Mouse (Mus musculus): ENCODE results near the gene Gfpt2. TPM values are rescaled to one million over a fixed set of nuclear protein-coding genes. Genes with fewer than 3 reads are reported as not detected.
A peak's percentile ranks its signal among the peaks of the same experiment; 100 is the strongest.

Gene Gfpt2
- polyA plus RNA-seq, 1 experiment from 2014 or later: 10.4 TPM

GRCm38 (mm10) chr11:49770676-49771550 lies 23.1 kb upstream of the Gfpt2 start:
- no peaks in the 10 kb centered on the region for H3K27me3 ChIP-seq (ENCODE audit: insufficient read depth, low read length)
- no peak overlapping the region for H3K4me2 ChIP-seq
- no peak overlapping the region for H3K9ac ChIP-seq
- no peaks in the 10 kb centered on the region for H3K4me1 ChIP-seq (ENCODE audit: insufficient read depth)
- H3K36me3 ChIP-seq (ENCODE audit: insufficient read depth): no peaks in the 10 kb centered on the region
- H3K27ac ChIP-seq (ENCODE audit: low read depth): no peak overlapping the region
- ATAC-seq (ENCODE audit: insufficient read depth) (no peak), DNase-seq (no peak)
- H3K4me3 ChIP-seq (ENCODE audit: low read depth, low read length): no peak overlapping the region
- WGBS: 65% methylated on average over 9 of the region's 9 CpGs
- H3K9me3 ChIP-seq (ENCODE audit: low read depth, low read length): no peaks in the 10 kb centered on the region
- no peak for TF ChIP-seq CTCF (IDR thresholded peaks at IDR 0.05; ENCODE audit: low read depth)

DNA sequence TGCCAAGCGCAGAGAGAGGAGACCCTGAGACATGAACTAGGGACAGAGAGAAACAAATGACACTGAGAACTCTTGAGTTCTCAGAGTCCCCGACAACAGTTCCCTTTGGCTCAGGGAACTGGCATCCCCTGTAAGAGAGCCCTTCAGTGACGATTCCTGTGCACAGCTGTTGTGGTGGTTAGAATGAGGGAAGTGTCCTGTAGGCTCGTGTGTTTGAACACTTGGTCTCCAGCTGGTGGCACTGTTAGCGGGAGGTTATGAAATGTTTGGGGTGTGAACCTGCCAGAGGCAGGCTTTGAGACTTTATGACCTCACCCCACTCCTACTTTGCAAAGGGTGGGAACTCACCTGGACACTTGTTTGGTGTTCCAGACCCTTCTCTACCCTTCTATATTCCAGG lies 21.7 kb upstream of the Gfpt2 start:
- ATAC-seq (ENCODE audit: insufficient read depth) (no peak), DNase-seq (no peak)
- Histone ChIP-seq H3K4me2 (no peak overlapping the region), H3K4me3 (ENCODE audit: low read depth, low read length) (no peak overlapping the region), H3K4me1 (ENCODE audit: insufficient read depth) (no peaks in the 10 kb centered on the region), H3K27me3 (ENCODE audit: insufficient read depth, low read length) (no peaks in the 10 kb centered on the region), H3K9ac (no peak overlapping the region), H3K36me3 (ENCODE audit: insufficient read depth) (no peaks in the 10 kb centered on the region), H3K27ac (ENCODE audit: low read depth) (no peak overlapping the region), H3K9me3 (ENCODE audit: low read depth, low read length) (no peaks in the 10 kb centered on the region)
- TF ChIP-seq CTCF (IDR thresholded peaks at IDR 0.05; ENCODE audit: low read depth): no peak
- whole genome bisulfite sequencing: 55% methylated on average over 5 of the region's 5 CpGs

DNA sequence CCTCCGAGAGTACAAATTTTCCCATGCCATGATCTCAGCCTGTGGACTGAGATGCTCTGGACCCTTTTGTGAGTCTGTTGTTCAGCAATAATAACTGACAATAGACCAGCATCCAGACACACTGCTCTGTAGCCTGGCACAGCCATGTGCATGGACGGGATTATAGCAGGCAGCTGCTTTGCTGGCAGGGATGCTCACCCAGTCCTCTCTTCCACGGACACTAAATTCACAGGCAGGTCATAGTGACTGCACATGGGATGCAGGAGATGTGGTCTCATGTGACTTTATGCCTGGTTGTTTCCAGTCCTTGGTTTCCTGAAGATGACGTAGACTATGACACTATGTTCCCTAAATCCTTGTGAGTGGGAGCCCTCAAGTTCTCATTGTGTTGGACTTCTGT lies 19.1 kb upstream of the Gfpt2 start:
- TF ChIP-seq CTCF (IDR thresholded peaks at IDR 0.05; ENCODE audit: low read depth): no peak
- no peak overlapping the region for H3K27ac ChIP-seq (ENCODE audit: low read depth)
- DNase-seq: no peak
- no peaks in the 10 kb centered on the region for H3K27me3 ChIP-seq (ENCODE audit: insufficient read depth, low read length)
- no peak overlapping the region for H3K9ac ChIP-seq
- H3K4me1 ChIP-seq (ENCODE audit: insufficient read depth): no peaks in the 10 kb centered on the region
- no peak for ATAC-seq (ENCODE audit: insufficient read depth)
- no peak overlapping the region for H3K4me2 ChIP-seq
- WGBS: 74% methylated on average over 4 of the region's 4 CpGs
- H3K4me3 ChIP-seq (ENCODE audit: low read depth, low read length): no peak overlapping the region
- H3K9me3 ChIP-seq (ENCODE audit: low read depth, low read length): no peaks in the 10 kb centered on the region
- no peaks in the 10 kb centered on the region for H3K36me3 ChIP-seq (ENCODE audit: insufficient read depth)

- no peaks in the 10 kb centered on the region for H3K27me3 ChIP-seq (ENCODE audit: insufficient read depth, low read length)
- H3K36me3 ChIP-seq (ENCODE audit: insufficient read depth): no peaks in the 10 kb centered on the region
- DNase-seq: no peak
- H3K4me3 ChIP-seq (ENCODE audit: low read depth, low read length): no peak overlapping the region
- ATAC-seq (ENCODE audit: insufficient read depth): no peak
- no peak overlapping the region for H3K9ac ChIP-seq
- TF ChIP-seq CTCF (IDR thresholded peaks at IDR 0.05; ENCODE audit: low read depth): no peak
- no peak overlapping the region for H3K4me2 ChIP-seq
- no peak overlapping the region for H3K27ac ChIP-seq (ENCODE audit: low read depth)
- WGBS: 85% methylated on average over 6 of the region's 6 CpGs
- no peaks in the 10 kb centered on the region for H3K9me3 ChIP-seq (ENCODE audit: low read depth, low read length)
- H3K4me1 ChIP-seq (ENCODE audit: insufficient read depth): 0 out of 2 replicates have a peak, but pooled peaks cover 3% of the 10 kb centered on the region
These were observed 15.1 kb upstream of the Gfpt2 start for GRCm38 (mm10) chr11:49778844-49779243.

DNA sequence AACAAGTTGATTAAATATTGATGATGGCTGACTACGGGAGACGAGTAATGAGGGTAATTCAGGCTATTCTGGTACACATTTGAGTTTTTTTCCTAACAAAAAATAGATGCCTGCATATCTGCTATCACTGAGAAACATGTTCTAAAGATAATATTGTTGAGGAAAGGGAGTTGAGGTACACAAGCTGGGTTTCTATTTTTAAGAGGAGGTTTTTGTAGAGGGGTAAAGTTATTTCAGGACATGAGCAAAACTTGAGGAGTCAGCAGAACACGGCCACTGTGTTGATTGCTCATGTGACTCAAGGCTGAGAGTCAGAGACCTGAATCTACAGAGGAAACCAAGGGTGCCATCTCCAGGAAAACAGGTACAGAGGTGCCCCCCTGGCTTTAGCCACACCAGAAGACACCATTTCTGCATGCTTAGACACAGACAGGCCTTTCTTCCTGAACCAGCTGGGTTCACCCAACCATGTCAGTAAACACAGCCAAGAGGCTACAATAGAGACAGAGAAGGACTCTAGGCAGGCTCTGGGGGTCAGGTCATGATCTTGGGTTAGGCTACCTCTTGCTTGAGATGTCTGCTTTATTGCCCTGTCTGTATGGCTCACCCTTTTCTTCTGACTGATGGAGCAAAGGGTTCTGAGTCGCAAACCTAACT lies 13.7 kb upstream of the Gfpt2 start:
- no peak for ATAC-seq (ENCODE audit: insufficient read depth)
- Histone ChIP-seq H3K9me3 (ENCODE audit: low read depth, low read length) (no peaks in the 10 kb centered on the region), H3K9ac (no peak overlapping the region), H3K27ac (ENCODE audit: low read depth) (no peak overlapping the region), H3K36me3 (ENCODE audit: insufficient read depth) (no peaks in the 10 kb centered on the region), H3K4me1 (ENCODE audit: insufficient read depth) (0 out of 2 replicates have a peak, but pooled peaks cover 3% of the 10 kb centered on the region), H3K4me2 (no peak overlapping the region), H3K27me3 (ENCODE audit: insufficient read depth, low read length) (no peaks in the 10 kb centered on the region), H3K4me3 (ENCODE audit: low read depth, low read length) (no peak overlapping the region)
- TF ChIP-seq CTCF (IDR thresholded peaks at IDR 0.05; ENCODE audit: low read depth): no peak
- DNase-seq: no peak
- WGBS: 77% methylated on average over 4 of the region's 4 CpGs

DNA sequence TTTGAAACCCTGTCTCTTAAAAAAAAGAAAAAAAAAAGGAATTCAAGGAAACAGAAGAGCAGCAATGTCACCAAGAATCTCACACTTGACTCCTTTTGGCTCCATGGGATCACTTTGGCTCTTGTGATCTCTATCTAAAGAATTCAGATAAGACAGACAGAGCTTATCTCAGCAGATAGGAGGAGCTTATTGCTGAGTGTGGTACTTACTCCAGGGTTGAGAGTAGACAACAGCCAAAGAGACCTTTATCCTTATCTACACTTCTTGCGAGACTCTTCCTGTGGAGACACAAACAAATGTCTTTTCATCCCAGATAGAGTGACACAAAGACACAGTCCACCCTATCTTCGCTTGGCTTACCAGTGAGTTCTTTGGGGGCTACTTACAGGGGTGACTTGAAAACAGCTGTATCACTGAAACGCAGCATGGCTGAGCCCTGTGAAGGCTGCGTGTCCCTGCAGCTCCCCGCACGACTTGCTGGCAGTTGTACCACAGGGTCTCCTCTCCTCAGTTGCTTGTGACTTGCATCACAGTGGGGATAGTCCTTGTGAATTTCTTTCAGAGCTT lies 12.1 kb upstream of the Gfpt2 start:
- no peak overlapping the region for H3K4me3 ChIP-seq (ENCODE audit: low read depth, low read length)
- H3K9ac ChIP-seq: no peak overlapping the region
- no peaks in the 10 kb centered on the region for H3K36me3 ChIP-seq (ENCODE audit: insufficient read depth)
- no peak overlapping the region for H3K27ac ChIP-seq (ENCODE audit: low read depth)
- H3K4me2 ChIP-seq: no peak overlapping the region
- 23% methylated on average over 6 of the region's 6 CpGs for WGBS
- no peak for TF ChIP-seq CTCF (IDR thresholded peaks at IDR 0.05; ENCODE audit: low read depth)
- H3K27me3 ChIP-seq (ENCODE audit: insufficient read depth, low read length): no peaks in the 10 kb centered on the region
- DNase-seq (no peak), ATAC-seq (ENCODE audit: insufficient read depth) (no peak)
- H3K4me1 ChIP-seq (ENCODE audit: insufficient read depth): 0 out of 2 replicates have a peak, but pooled peaks cover 3% of the 10 kb centered on the region
- H3K9me3 ChIP-seq (ENCODE audit: low read depth, low read length): no peaks in the 10 kb centered on the region

- no peak for TF ChIP-seq CTCF (IDR thresholded peaks at IDR 0.05; ENCODE audit: low read depth)
These were observed 847 bp upstream of the Gfpt2 start for GRCm38 (mm10) chr11:49793131-49793530.

More at GRCm38 (mm10) chr11:49793131-49793530, 847 bp upstream of the Gfpt2 start:
- no peak overlapping the region for H3K4me2 ChIP-seq
- H3K27me3 ChIP-seq (ENCODE audit: insufficient read depth, low read length): no peaks in the 10 kb centered on the region
- no peaks in the 10 kb centered on the region; the same call in 1 of the 2 replicates for H3K9me3 ChIP-seq (ENCODE audit: low read depth, low read length)
- 0 out of 2 replicates have a peak, but pooled peaks cover 3% of the 10 kb centered on the region for H3K4me1 ChIP-seq (ENCODE audit: insufficient read depth)
- peak; percentile 15 for DNase-seq
- no peaks in the 10 kb centered on the region for H3K36me3 ChIP-seq (ENCODE audit: insufficient read depth)
- ATAC-seq (ENCODE audit: insufficient read depth): no peak
- H3K27ac ChIP-seq (ENCODE audit: low read depth): no peak overlapping the region
- WGBS: 9% methylated on average over 14 of the region's 14 CpGs
- no peak overlapping the region for H3K9ac ChIP-seq
- no peak overlapping the region for H3K4me3 ChIP-seq (ENCODE audit: low read depth, low read length)
